8 mouse cellular contexts compared by ENCODE assay signal in the genomic region with DNA sequence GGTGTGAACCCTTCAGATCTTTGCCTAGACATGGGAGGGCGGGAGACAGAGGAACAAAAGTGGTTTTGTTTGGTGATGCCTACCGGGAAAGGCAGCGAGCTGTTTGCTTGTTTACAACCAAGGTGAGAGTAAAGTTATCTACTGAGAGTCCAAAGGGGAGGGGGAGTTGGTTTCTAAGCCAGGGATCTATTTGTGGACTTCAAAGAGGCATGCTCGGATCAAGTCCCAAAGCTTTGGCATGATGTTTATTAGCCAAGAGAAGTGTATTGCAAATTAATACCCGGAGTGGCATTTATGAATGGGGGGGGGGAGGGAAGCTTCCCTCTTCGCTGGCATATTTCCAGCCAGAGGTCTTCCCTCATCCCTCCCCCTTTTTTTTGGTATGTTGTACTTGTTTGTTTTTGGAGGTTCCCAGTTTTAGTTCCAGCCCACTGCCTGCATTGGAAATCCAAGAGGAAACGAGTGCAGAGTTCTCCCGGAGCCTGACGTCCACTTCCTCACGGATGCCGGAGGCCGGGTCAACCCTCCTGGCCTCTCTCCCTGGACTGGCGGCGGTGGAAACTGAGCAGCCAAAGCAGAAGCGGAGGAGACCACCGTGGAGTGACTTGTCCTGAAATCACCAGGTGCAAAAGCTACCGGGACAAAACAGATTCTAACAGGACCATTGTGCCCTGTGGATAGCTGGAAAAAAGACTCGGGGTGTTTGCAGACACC. TPM values are rescaled to one million over a fixed set of nuclear protein-coding genes. Genes with fewer than 3 reads are reported as not detected.
DNase-seq lines count a peak whose midpoint lies in the region; ATAC-seq lines count a peak whose summit lies in the region.

No protein-coding gene starts in this region.

- peak; percentile 67 for DNase-seq in adipocyte (ENCODE audit: low spot score)
- DNase-seq in embryonic facial prominence, embryonic 14.5 days (ENCODE audit: low spot score): peak; percentile 74
- peak; percentile 86 for DNase-seq in kidney, postnatal 14 days
- peak; percentile 63 for DNase-seq in midbrain, embryonic 10.5 days (ENCODE audit: low spot score)
- no peak for DNase-seq in layer of hippocampus, adult 11-12 months (ENCODE audit: low spot score)
- no peak for DNase-seq in cerebellum, adult 18-20 months
- DNase-seq in cerebellum, postnatal 14 days: no peak

- peak overlapping the region; percentile 67 for H3K4me3 ChIP-seq in embryonic facial prominence, embryonic 14.5 days (ENCODE audit: low read depth, low read length)
- peak overlapping the region; percentile 78 for H3K4me3 ChIP-seq in heart, embryonic 15.5 days
- H3K4me3 ChIP-seq in midbrain, embryonic 10.5 days: peak overlapping the region; percentile 73

- H3K4me1 ChIP-seq in embryonic facial prominence, embryonic 14.5 days (ENCODE audit: control insufficient read depth, insufficient read depth, low read length): peaks cover 39% of the 10 kb centered on the region
- peaks cover 59% of the 10 kb centered on the region for H3K4me1 ChIP-seq in heart, embryonic 15.5 days (replicated peaks)
- peaks cover 88% of the 10 kb centered on the region for H3K4me1 ChIP-seq in midbrain, embryonic 10.5 days

- peaks cover 16% of the 10 kb centered on the region for H3K36me3 ChIP-seq in embryonic facial prominence, embryonic 14.5 days (ENCODE audit: control insufficient read depth, insufficient read depth, low read length)
- H3K36me3 ChIP-seq in heart, embryonic 15.5 days: peaks cover 5% of the 10 kb centered on the region; the same call in 1 of the 2 replicates
- H3K36me3 ChIP-seq in midbrain, embryonic 10.5 days: peaks cover 8% of the 10 kb centered on the region; the same call in 1 of the 2 replicates

- H3K27me3 ChIP-seq in embryonic facial prominence, embryonic 14.5 days (replicated peaks; ENCODE audit: control insufficient read depth, insufficient read depth, low read length): no peaks in the 10 kb centered on the region
- H3K27me3 ChIP-seq in heart, embryonic 15.5 days: no peaks in the 10 kb centered on the region
- peaks cover 81% of the 10 kb centered on the region for H3K27me3 ChIP-seq in midbrain, embryonic 10.5 days (ENCODE audit: low read depth, poor library complexity, severe bottlenecking)

- peak overlapping the region; percentile 84 for H3K4me2 ChIP-seq in embryonic facial prominence, embryonic 14.5 days (ENCODE audit: low read depth, low read length)
- H3K4me2 ChIP-seq in heart, embryonic 15.5 days: peak overlapping the region; percentile 86

- peak overlapping the region; percentile 83 for H3K9ac ChIP-seq in embryonic facial prominence, embryonic 14.5 days (ENCODE audit: low read depth, low read length)
- H3K9ac ChIP-seq in heart, embryonic 15.5 days: peak overlapping the region; percentile 92

- no peak for ATAC-seq in embryonic facial prominence, embryonic 14.5 days (ENCODE audit: low read depth)
- ATAC-seq in heart, embryonic 15.5 days (replicated peaks; ENCODE audit: insufficient number of reproducible peaks, insufficient read depth, low FRiP score, low read depth): no peak

- H3K27ac ChIP-seq in embryonic facial prominence, embryonic 14.5 days (replicated peaks; ENCODE audit: low read depth, low read length): peak overlapping the region; percentile 88
- peak overlapping the region; percentile 96 for H3K27ac ChIP-seq in heart, embryonic 15.5 days
- peak overlapping the region; percentile 91 for H3K27ac ChIP-seq in midbrain, embryonic 10.5 days (replicated peaks)

- no peaks in the 10 kb centered on the region for H3K9me3 ChIP-seq in embryonic facial prominence, embryonic 14.5 days (ENCODE audit: control insufficient read depth, low read length)
- H3K9me3 ChIP-seq in heart, embryonic 15.5 days (replicated peaks): no peaks in the 10 kb centered on the region
- no peaks in the 10 kb centered on the region for H3K9me3 ChIP-seq in midbrain, embryonic 10.5 days (replicated peaks)

- WGBS in embryonic facial prominence, embryonic 14.5 days: 2% methylated on average over 18 of the region's 18 CpGs
- WGBS in heart, embryonic 15.5 days: under 1% methylated on average over 18 of the region's 18 CpGs
- under 1% methylated on average over 18 of the region's 18 CpGs for WGBS in midbrain, embryonic 10.5 days

RNA-seq across cellular contexts. Expression of gene Ccn1, which starts 0.7 kb away (rescaled TPM):
- 42.6 and 50.5 TPM in 2 replicates for polyA plus RNA-seq in embryonic facial prominence, embryonic 14.5 days (2014; fragmentation: Nextera tagmentation; extraction: Ambion mirVana)
- 60.4 and 61.4 TPM in 2 replicates for polyA plus RNA-seq in heart, embryonic 15.5 days (2015; fragmentation: Nextera tagmentation; extraction: Ambion mirVana)
- 32.5 and 36.2 TPM in 2 replicates for polyA plus RNA-seq in midbrain, embryonic 10.5 days (2016; fragmentation: Nextera tagmentation; extraction: Ambion mirVana)

Comparison
In these comparisons a context has a peak if more than half of its experiments do, and no peak if none do; other contexts are left out.
1. DNase-seq: peak in adipocyte (single experiment), embryonic facial prominence, embryonic 14.5 days (single experiment), kidney, postnatal 14 days (single experiment) and midbrain, embryonic 10.5 days (single experiment); none in layer of hippocampus, adult 11-12 months (single experiment), cerebellum, adult 18-20 months (0 of 2) and cerebellum, postnatal 14 days (0 of 2).
2. Peak in every context shown above with its lines, with median percentiles within 50 percentile points of each other: H3K27ac ChIP-seq and H3K4me3 ChIP-seq.